In genomic region chr11:33512854-33513375, GRCm38 (mm10) we compare ENCODE assay signal across 8 mouse cellular contexts. TPM values are rescaled to one million over a fixed set of nuclear protein-coding genes. Genes with fewer than 3 reads are reported as not detected.
DNase-seq lines count a peak whose midpoint lies in the region; ATAC-seq and TF ChIP-seq lines count a peak whose summit lies in the region.

No protein-coding gene starts in this region.

- peak overlapping the region; percentile 90 for H3K4me3 ChIP-seq in ES-Bruce4 (ENCODE audit: low read depth, low read length)
- H3K4me3 ChIP-seq in heart, embryonic 11.5 days (ENCODE audit: low read depth, low read length) = peak overlapping the region; percentile 92
- peak overlapping the region; percentile 57 for H3K4me3 ChIP-seq in kidney, embryonic 14.5 days (ENCODE audit: low read length)
- H3K4me3 ChIP-seq in limb, embryonic 13.5 days = peak overlapping the region; percentile 87
- peak overlapping the region; percentile 93 for H3K4me3 ChIP-seq in midbrain, embryonic 14.5 days (replicated peaks; ENCODE audit: low read depth, low read length)
- peak overlapping the region; percentile 87 for H3K4me3 ChIP-seq in stomach, embryonic 15.5 days (replicated peaks)

- no peak for TF ChIP-seq POLR2A in ES-Bruce4 (IDR thresholded peaks at IDR 0.05; ENCODE audit: insufficient read depth, low read length)

- H3K9me3 ChIP-seq in ES-Bruce4 (replicated peaks; ENCODE audit: control insufficient read depth, insufficient read depth, low read length, poor library complexity, severe bottlenecking) = no peaks in the 10 kb centered on the region; the same call in 1 of the 2 replicates
- no peaks in the 10 kb centered on the region for H3K9me3 ChIP-seq in heart, embryonic 11.5 days (replicated peaks; ENCODE audit: control insufficient read depth, low read length)
- 0 out of 2 replicates have a peak, but pooled peaks cover 2% of the 10 kb centered on the region for H3K9me3 ChIP-seq in kidney, embryonic 14.5 days (ENCODE audit: control insufficient read depth, low read length)
- H3K9me3 ChIP-seq in limb, embryonic 13.5 days = no peaks in the 10 kb centered on the region
- no peaks in the 10 kb centered on the region for H3K9me3 ChIP-seq in midbrain, embryonic 14.5 days (ENCODE audit: control insufficient read depth, low read length)
- H3K9me3 ChIP-seq in stomach, embryonic 15.5 days = no peaks in the 10 kb centered on the region

- peaks cover 2% of the 10 kb centered on the region for H3K4me1 ChIP-seq in ES-Bruce4 (ENCODE audit: control insufficient read depth, insufficient read depth, low read length)
- no peaks in the 10 kb centered on the region for H3K4me1 ChIP-seq in heart, embryonic 11.5 days (ENCODE audit: control insufficient read depth, insufficient read depth, low read length)
- no peaks in the 10 kb centered on the region for H3K4me1 ChIP-seq in kidney, embryonic 14.5 days (ENCODE audit: control insufficient read depth, insufficient read depth, low read length)
- H3K4me1 ChIP-seq in limb, embryonic 13.5 days = no peaks in the 10 kb centered on the region
- 0 out of 2 replicates have a peak, but pooled peaks cover 4% of the 10 kb centered on the region for H3K4me1 ChIP-seq in midbrain, embryonic 14.5 days (ENCODE audit: control insufficient read depth, insufficient read depth, low read length)
- H3K4me1 ChIP-seq in stomach, embryonic 15.5 days = 0 out of 2 replicates have a peak, but pooled peaks cover 3% of the 10 kb centered on the region

- TF ChIP-seq CTCF in ES-Bruce4 (IDR thresholded peaks at IDR 0.05; ENCODE audit: low read depth, low read length) = no peak

- TF ChIP-seq EP300 in ES-Bruce4 (IDR thresholded peaks at IDR 0.05; ENCODE audit: insufficient read depth, low read depth, low read length) = no peak

- H3K4me2 ChIP-seq in heart, embryonic 11.5 days = peak overlapping the region; percentile 81
- peak overlapping the region; percentile 67 for H3K4me2 ChIP-seq in kidney, embryonic 14.5 days (replicated peaks; ENCODE audit: low read depth, low read length)
- peak overlapping the region; percentile 76 for H3K4me2 ChIP-seq in limb, embryonic 13.5 days (replicated peaks)
- peak overlapping the region; percentile 67 for H3K4me2 ChIP-seq in midbrain, embryonic 14.5 days (ENCODE audit: low read length)
- H3K4me2 ChIP-seq in stomach, embryonic 15.5 days = peak overlapping the region; percentile 78

- H3K9ac ChIP-seq in ES-Bruce4 (ENCODE audit: low read depth, poor library complexity, severe bottlenecking) = peak overlapping the region; percentile 93
- peak overlapping the region; percentile 93 for H3K9ac ChIP-seq in heart, embryonic 11.5 days (ENCODE audit: low read depth, low read length)
- H3K9ac ChIP-seq in kidney, embryonic 14.5 days (ENCODE audit: low read depth, low read length) = peak overlapping the region; percentile 72
- peak overlapping the region; percentile 78 for H3K9ac ChIP-seq in limb, embryonic 13.5 days
- H3K9ac ChIP-seq in midbrain, embryonic 14.5 days (replicated peaks; ENCODE audit: low read length) = peak overlapping the region; percentile 88
- H3K9ac ChIP-seq in stomach, embryonic 15.5 days = peak overlapping the region; percentile 62

- WGBS in heart, embryonic 11.5 days (ENCODE audit: insufficient replicate concordance) = under 1% methylated on average over 42 of the region's 43 CpGs
- 0% methylated on average over 43 of the region's 43 CpGs for WGBS in kidney, embryonic 14.5 days
- under 1% methylated on average over 40 of the region's 43 CpGs for WGBS in limb, embryonic 13.5 days
- under 1% methylated on average over 38 of the region's 43 CpGs for WGBS in midbrain, embryonic 14.5 days
- under 1% methylated on average over 43 of the region's 43 CpGs for WGBS in stomach, embryonic 15.5 days

- H3K27me3 ChIP-seq in ES-Bruce4 (ENCODE audit: control insufficient read depth, insufficient read depth, low read length, poor library complexity, severe bottlenecking) = no peaks in the 10 kb centered on the region
- no peaks in the 10 kb centered on the region for H3K27me3 ChIP-seq in heart, embryonic 11.5 days (ENCODE audit: control insufficient read depth, insufficient read depth, low read length)
- no peaks in the 10 kb centered on the region for H3K27me3 ChIP-seq in kidney, embryonic 14.5 days (ENCODE audit: control insufficient read depth, insufficient read depth, low read length)
- no peaks in the 10 kb centered on the region for H3K27me3 ChIP-seq in limb, embryonic 13.5 days
- H3K27me3 ChIP-seq in midbrain, embryonic 14.5 days (ENCODE audit: control insufficient read depth, insufficient read depth, low read length) = no peaks in the 10 kb centered on the region
- no peaks in the 10 kb centered on the region for H3K27me3 ChIP-seq in stomach, embryonic 15.5 days (replicated peaks)

- peak overlapping the region; percentile 37 for H3K27ac ChIP-seq in ES-Bruce4 (ENCODE audit: insufficient read depth, low read length)
- H3K27ac ChIP-seq in heart, embryonic 11.5 days (ENCODE audit: low read depth, low read length) = peak overlapping the region; percentile 70
- peak overlapping the region; percentile 18; the same call in 1 of the 2 replicates for H3K27ac ChIP-seq in kidney, embryonic 14.5 days (ENCODE audit: low read depth, low read length)
- peak overlapping the region; percentile 53; the same call in 1 of the 2 replicates for H3K27ac ChIP-seq in limb, embryonic 13.5 days
- peak overlapping the region; percentile 91 for H3K27ac ChIP-seq in midbrain, embryonic 14.5 days (replicated peaks; ENCODE audit: low read depth, low read length)
- peak overlapping the region; percentile 70 for H3K27ac ChIP-seq in stomach, embryonic 15.5 days

- peak; percentile 91 for ATAC-seq in heart, embryonic 11.5 days (replicated peaks; ENCODE audit: insufficient number of reproducible peaks, low FRiP score, low TSS enrichment)
- peak; percentile 93 for ATAC-seq in kidney, embryonic 14.5 days (ENCODE audit: low FRiP score, low TSS enrichment)
- peak; percentile 91 for ATAC-seq in limb, embryonic 13.5 days (ENCODE audit: low FRiP score, low read depth)
- peak; percentile 88 for ATAC-seq in midbrain, embryonic 14.5 days (ENCODE audit: low FRiP score, low TSS enrichment)
- peak; percentile 87 for ATAC-seq in stomach, embryonic 15.5 days (ENCODE audit: insufficient read depth, low FRiP score, low read depth)

- DNase-seq in c-Kit-positive CD71-negative TER-119-negative erythroid progenitor cells, embryonic 14.5 days (ENCODE audit: low read depth) = peak; percentile 64
- peak; percentile 7 for DNase-seq in fat pad, adult 2 months (ENCODE audit: extremely low read depth, low read depth, low spot score)
- DNase-seq in midbrain, embryonic 14.5 days = peak; percentile 85

- H3K36me3 ChIP-seq in ES-Bruce4 (ENCODE audit: control insufficient read depth, insufficient read depth, low read length, poor library complexity, severe bottlenecking) = peaks cover 4% of the 10 kb centered on the region
- no peaks in the 10 kb centered on the region for H3K36me3 ChIP-seq in heart, embryonic 11.5 days (ENCODE audit: control insufficient read depth, insufficient read depth, low read length)
- H3K36me3 ChIP-seq in kidney, embryonic 14.5 days (ENCODE audit: control insufficient read depth, insufficient read depth, low read length) = no peaks in the 10 kb centered on the region
- no peaks in the 10 kb centered on the region for H3K36me3 ChIP-seq in limb, embryonic 13.5 days
- no peaks in the 10 kb centered on the region for H3K36me3 ChIP-seq in midbrain, embryonic 14.5 days (ENCODE audit: control insufficient read depth, insufficient read depth, low read length)
- H3K36me3 ChIP-seq in stomach, embryonic 15.5 days = no peaks in the 10 kb centered on the region

RNA-seq across cellular contexts. Expression of gene Ranbp17, which starts 0.6 kb away (rescaled TPM):
- 51.3 and 54.8 TPM in 2 replicates for polyA plus RNA-seq in ES-Bruce4 (2011; ENCODE audit: insufficient read depth, insufficient read length, low read depth, missing spikeins)
- polyA plus RNA-seq in heart, embryonic 11.5 days (2014; fragmentation: Nextera tagmentation; extraction: Ambion mirVana) = 7.5 and 9.2 TPM in 2 replicates
- 6.3 and 9.8 TPM in 2 replicates for polyA plus RNA-seq in kidney, embryonic 14.5 days (2014; fragmentation: Nextera tagmentation; extraction: Ambion mirVana)
- polyA plus RNA-seq in limb, embryonic 13.5 days (2015; fragmentation: Nextera tagmentation; extraction: Ambion mirVana) = 5.7 and 6.7 TPM in 2 replicates
- 9.1 and 10.0 TPM in 2 replicates for polyA plus RNA-seq in midbrain, embryonic 14.5 days (2014; fragmentation: Nextera tagmentation; extraction: Ambion mirVana)
- 3.9 TPM in 2 replicates for polyA plus RNA-seq in stomach, embryonic 15.5 days (2015; fragmentation: Nextera tagmentation; extraction: Ambion mirVana)

Comparison
In these comparisons a context has a peak if more than half of its experiments do, and no peak if none do; other contexts are left out.
1. Peak in every context shown above with its lines: DNase-seq, ATAC-seq, H3K4me3 ChIP-seq and H3K27ac ChIP-seq.
2. H3K27ac ChIP-seq: peak in every context shown above with its lines; median percentile 91 in midbrain, embryonic 14.5 days; 70 in heart, embryonic 11.5 days; 70 in stomach, embryonic 15.5 days; 53 in limb, embryonic 13.5 days; 37 in ES-Bruce4; 18 in kidney, embryonic 14.5 days.
3. DNase-seq: peak in every context shown above with its lines; median percentile 85 in midbrain, embryonic 14.5 days; 64 in c-Kit-positive CD71-negative TER-119-negative erythroid progenitor cells, embryonic 14.5 days; 7 in fat pad, adult 2 months.